Mouse (Mus musculus) myocyte (in vitro differentiated cells): ENCODE measurements around the gene Agap3.

Source experiments
- MAX ChIP-seq: IDR thresholded peaks from one replicate; pipeline ENCODE4 v1.6.1; 2011; ENCODE audit warnings: low read depth, mild to moderate bottlenecking, control low read depth
- TCF12 ChIP-seq: IDR thresholded peaks from one replicate; pipeline ENCODE4 v1.6.1; 2011; ENCODE audit warnings: mild to moderate bottlenecking, control low read depth; ENCODE audit not compliant: poor library complexity, insufficient read depth, severe bottlenecking

DNA sequence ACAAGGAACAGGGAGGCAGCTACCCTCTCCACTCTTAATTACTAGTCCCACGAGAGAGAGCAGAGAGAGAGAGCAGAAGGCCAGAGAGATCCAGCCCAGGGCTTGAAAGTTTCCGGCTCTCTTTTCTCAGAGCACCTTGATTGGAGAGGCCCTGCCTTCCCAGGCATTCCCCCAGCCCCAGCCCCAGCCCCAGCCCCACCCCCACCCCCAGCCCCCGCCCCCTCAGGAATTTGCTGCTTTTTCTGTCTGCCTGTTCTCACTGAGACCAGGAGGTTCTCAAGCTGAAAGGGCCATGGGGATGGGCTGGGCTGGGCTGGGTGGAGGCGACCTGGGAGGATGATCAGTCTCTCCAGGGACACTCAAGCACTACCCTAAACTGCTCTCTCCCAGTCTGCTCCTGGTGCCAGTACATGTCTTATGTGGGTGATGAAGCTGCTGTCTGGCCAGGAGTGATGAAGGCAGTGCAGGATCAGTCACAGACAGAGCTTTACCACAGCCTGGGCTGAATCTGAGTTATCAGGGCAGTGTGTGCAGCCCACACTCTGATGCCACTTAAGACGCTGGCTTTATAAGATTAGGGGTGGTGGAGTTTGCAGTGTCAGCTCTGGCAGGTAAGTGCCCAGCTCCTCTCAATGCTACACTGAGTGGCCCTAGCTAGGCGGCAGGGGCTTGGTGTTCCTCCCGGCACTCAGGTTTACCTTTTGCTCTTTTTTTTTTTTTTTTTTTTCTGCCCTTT is 21.1 kb downstream of the Agap3 start:
- TF ChIP-seq TCF12 (no peak), MAX (no peak)
